In the genomic region with DNA sequence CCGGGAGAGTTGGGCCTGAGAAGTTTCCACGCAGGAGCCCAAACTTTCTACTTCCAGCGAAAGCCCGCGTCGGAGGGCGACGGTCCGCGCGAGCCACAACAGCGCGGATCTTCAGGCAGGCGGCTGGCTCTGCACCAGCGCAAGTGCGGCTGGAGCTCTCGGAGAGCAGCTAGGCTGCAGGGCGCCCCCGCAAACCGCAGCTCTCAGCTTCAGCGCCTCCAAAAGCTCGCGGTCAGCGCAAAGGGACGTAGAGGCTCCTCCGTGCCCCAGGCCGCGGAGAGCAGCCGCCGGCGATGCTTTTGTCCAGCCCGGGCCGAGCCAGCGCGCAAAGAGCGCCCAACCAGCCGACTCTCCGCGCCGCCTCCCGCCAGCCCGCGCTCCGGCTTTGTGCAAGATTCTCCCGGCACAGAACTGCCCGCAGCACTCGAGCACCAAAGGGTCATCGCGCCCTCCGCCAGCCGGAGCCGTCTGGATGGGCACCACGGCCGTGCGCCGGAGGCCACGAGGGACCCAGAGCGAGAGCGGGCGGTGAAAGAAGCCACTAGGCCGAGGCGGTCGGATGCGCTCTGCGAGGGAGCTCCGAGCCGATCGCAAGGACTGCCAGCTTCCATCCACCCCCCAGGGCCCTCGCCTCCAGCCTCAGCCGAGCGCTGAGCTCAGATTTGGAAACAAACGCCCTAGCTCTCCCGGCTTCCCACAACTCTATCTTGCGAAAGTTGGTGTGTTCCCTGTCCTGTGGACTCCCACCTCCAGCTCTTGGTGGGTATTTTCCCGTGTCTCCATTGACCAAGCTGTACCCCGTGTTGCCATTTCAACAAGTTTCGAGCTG, we compare ENCODE assay signal across 7 mouse cellular contexts. TPM values are rescaled to one million over a fixed set of nuclear protein-coding genes. Genes with fewer than 3 reads are reported as not detected.
A peak's percentile ranks its signal among the peaks of the same experiment; 100 is the strongest.
DNase-seq lines count a peak whose midpoint lies in the region; ATAC-seq and TF ChIP-seq lines count a peak whose summit lies in the region.

No protein-coding gene starts in this region.

- H3K4me3 ChIP-seq in limb, embryonic 14.5 days (replicated peaks; ENCODE audit: low read length), result peak overlapping the region; percentile 37

- H3K27ac ChIP-seq in limb, embryonic 14.5 days (replicated peaks; ENCODE audit: low read depth, low read length), result no peak overlapping the region

- peak overlapping the region; percentile 61 for H3K4me2 ChIP-seq in limb, embryonic 14.5 days (replicated peaks; ENCODE audit: low read depth, low read length, severe bottlenecking)

- peak; percentile 40 for DNase-seq in lung, postnatal 10 days
- no peak for DNase-seq in lung, postnatal 25 days (ENCODE audit: low spot score)
- peak; percentile 73 to 79 for DNase-seq in cerebellum, postnatal 10 days
- DNase-seq in limb, embryonic 14.5 days (ENCODE audit: low spot score), result no peak
- DNase-seq in ovary, postnatal 36 days (ENCODE audit: low spot score), result peak; percentile 56
- DNase-seq in frontal cortex, postnatal 36 days (ENCODE audit: low spot score in 2 of 2), result no peak

- 0 out of 2 replicates have a peak, but pooled peaks have one; percentile 8 for ATAC-seq in granulocyte monocyte progenitor cell, adult 5-6 weeks (replicated peaks; ENCODE audit: poor library complexity, severe bottlenecking)
- peak; percentile 48; the same call in 1 of the 2 replicates for ATAC-seq in limb, embryonic 14.5 days (ENCODE audit: low FRiP score, low read depth)

- WGBS in limb, embryonic 14.5 days, result under 1% methylated on average over 64 of the region's 77 CpGs

- H3K36me3 ChIP-seq in limb, embryonic 14.5 days (ENCODE audit: control insufficient read depth, insufficient read depth, low read length), result no peaks in the 10 kb centered on the region

- H3K4me1 ChIP-seq in limb, embryonic 14.5 days (ENCODE audit: control insufficient read depth, insufficient read depth, low read length), result peaks cover 14% of the 10 kb centered on the region

- H3K9me3 ChIP-seq in limb, embryonic 14.5 days (ENCODE audit: control insufficient read depth, low read length), result no peaks in the 10 kb centered on the region

- H3K27me3 ChIP-seq in limb, embryonic 14.5 days (ENCODE audit: control insufficient read depth, insufficient read depth, low read length), result peaks cover 100% of the 10 kb centered on the region

- H3K9ac ChIP-seq in limb, embryonic 14.5 days (ENCODE audit: low read depth, low read length, severe bottlenecking), result 0 out of 2 replicates have a peak overlapping the region, but pooled peaks have one; percentile 25

- TF ChIP-seq POLR2A in limb, embryonic 14.5 days (IDR thresholded peaks at IDR 0.05; ENCODE audit: borderline replicate concordance, extremely low read depth, insufficient read depth, insufficient read length), result no peak

RNA-seq across cellular contexts. Expression of a gene that starts 7.6 kb away (rescaled TPM):
- not detected in 2 replicates for total RNA-seq in granulocyte monocyte progenitor cell, adult 5-6 weeks (2014; fragmentation: Nextera tagmentation)
- total RNA-seq in granulocyte monocyte progenitor cell, adult 5-6 weeks (2017), result 0.10 TPM in 1 of 2 replicates, not detected in the other
- 0.36 and 0.44 TPM in 2 replicates for polyA plus RNA-seq in limb, embryonic 14.5 days (2012; rRNA removed)
- polyA plus RNA-seq in limb, embryonic 14.5 days (2014; fragmentation: Nextera tagmentation; extraction: Ambion mirVana), result 0.23 and 0.48 TPM in 2 replicates

Comparison
In these comparisons a context has a peak if more than half of its experiments do, and no peak if none do; other contexts are left out.
1. DNase-seq: peak in lung, postnatal 10 days (single experiment), cerebellum, postnatal 10 days (2 of 2) and ovary, postnatal 36 days (single experiment); none in lung, postnatal 25 days (single experiment), limb, embryonic 14.5 days (single experiment) and frontal cortex, postnatal 36 days (0 of 2).